Mouse (Mus musculus) hindlimb bud, embryonic 11.5 days (tissue): ENCODE results near the gene Gpr107.

Source experiments
- DNase-seq: peaks from one replicate; pipeline ENCODE4 v3.0.0-alpha.2; 2012; ENCODE audit warnings: low read depth, low spot score; ENCODE audit errors: extremely low spot score

Gpr107 gene

GRCm38 (mm10) chr2:31244216-31244615, 92.1 kb downstream of the Gpr107 start:
- DNase-seq: no peak

GRCm38 (mm10) chr2:31245051-31245450, 92.9 kb downstream of the Gpr107 start:
- no peak for DNase-seq

- DNase-seq: no peak
Observed at GRCm38 (mm10) chr2:31245491-31246141, 93.5 kb downstream of the Gpr107 start, which contains the start of gene Ncs1. Gene Ncs1, plus strand, starts transcription at chr2:31245823.

- DNase-seq: no peak
Observed at GRCm38 (mm10) chr2:31246251-31246971, 94.3 kb downstream of the Gpr107 start.

GRCm38 (mm10) chr2:31248856-31249255, 96.7 kb downstream of the Gpr107 start:
- DNase-seq: no peak

- no peak for DNase-seq
Observed at GRCm38 (mm10) chr2:31252167-31252566, 100.1 kb downstream of the Gpr107 start.

- no peak for DNase-seq
Observed at GRCm38 (mm10) chr2:31253463-31253862, 101.3 kb downstream of the Gpr107 start.

GRCm38 (mm10) chr2:31254806-31255205, 102.7 kb downstream of the Gpr107 start:
- no peak for DNase-seq

GRCm38 (mm10) chr2:31255952-31256938, 104.1 kb downstream of the Gpr107 start:
- DNase-seq: no peak

GRCm38 (mm10) chr2:31257096-31257495, 105.0 kb downstream of the Gpr107 start:
- DNase-seq: no peak

- no peak for DNase-seq
Observed at GRCm38 (mm10) chr2:31258609-31259366, 106.7 kb downstream of the Gpr107 start.

GRCm38 (mm10) chr2:31259367-31259920, 107.3 kb downstream of the Gpr107 start:
- no peak for DNase-seq

- DNase-seq: no peak
Observed at GRCm38 (mm10) chr2:31260549-31260948, 108.4 kb downstream of the Gpr107 start.

- no peak for DNase-seq
Observed at GRCm38 (mm10) chr2:31263039-31263461, 110.9 kb downstream of the Gpr107 start.

GRCm38 (mm10) chr2:31263746-31264378, 111.7 kb downstream of the Gpr107 start:
- DNase-seq: no peak

GRCm38 (mm10) chr2:31267447-31267846, 115.3 kb downstream of the Gpr107 start:
- no peak for DNase-seq
